Mouse (Mus musculus) gastrocnemius, postnatal 36 days (tissue): ENCODE measurements at regions not wholly inside any gene's neighbourhood (a gene's known extent, or its start where the extent isn't known, plus 50 kb on each side); places are given as distances from the start of the nearest gene placed in this dataset.
A peak's percentile ranks its signal among the peaks of the same experiment; 100 is the strongest.

Experiments
- DNase-seq, 2 experiments: peaks; one replicate each; pipeline ENCODE4 v3.0.0; 2022
- intact Hi-C: fragments of 180-260 bp; cut with DNase I; formaldehyde crosslinking; loops from one replicate; pipeline ENCODE4 v1.15.1; 2025

DNA sequence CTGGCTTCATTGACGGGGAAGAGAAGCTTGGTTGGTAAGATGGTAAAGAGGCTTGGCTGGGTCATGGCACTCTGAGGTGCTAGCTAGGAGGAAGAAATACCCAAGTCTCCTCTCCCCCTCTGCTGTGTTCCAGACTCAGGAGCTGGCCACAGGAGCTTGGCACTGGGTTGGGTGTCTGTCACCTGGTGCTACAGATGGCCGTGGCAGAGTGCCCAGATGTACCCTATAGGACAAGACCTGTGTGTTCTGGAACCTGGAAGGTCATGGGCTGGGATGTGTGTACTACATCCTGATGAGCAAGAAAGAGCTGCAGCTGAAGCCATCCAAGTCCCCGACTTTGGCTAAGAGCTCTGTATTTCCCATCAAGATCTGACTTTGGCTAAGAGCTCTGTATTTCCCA is 72.4 kb downstream of the Nupl2 start:
- DNase-seq, result no peak
- intact Hi-C loops, result no loop called here

DNA sequence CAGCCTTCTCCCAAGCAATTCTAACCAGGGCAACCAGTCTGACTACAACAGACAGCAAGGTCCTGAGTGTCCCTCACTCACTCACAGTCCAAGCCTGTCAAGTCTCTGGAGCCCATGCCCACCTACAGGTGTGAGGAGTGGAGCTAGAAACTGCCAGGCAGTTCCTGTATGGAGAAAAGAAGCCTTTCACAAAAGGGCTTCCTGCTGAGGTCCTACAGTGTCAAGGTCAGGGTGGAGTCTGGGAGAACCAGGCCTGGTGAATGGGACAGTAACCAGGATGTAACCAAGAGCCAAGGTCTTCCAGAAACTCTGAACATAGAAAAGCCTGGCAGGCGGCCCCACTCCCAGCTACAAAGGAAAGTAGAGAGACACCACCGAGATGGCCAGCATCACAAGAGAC is 74.2 kb downstream of the Nupl2 start:
- intact Hi-C loops, result no loop called here
- DNase-seq, result no peak

DNA sequence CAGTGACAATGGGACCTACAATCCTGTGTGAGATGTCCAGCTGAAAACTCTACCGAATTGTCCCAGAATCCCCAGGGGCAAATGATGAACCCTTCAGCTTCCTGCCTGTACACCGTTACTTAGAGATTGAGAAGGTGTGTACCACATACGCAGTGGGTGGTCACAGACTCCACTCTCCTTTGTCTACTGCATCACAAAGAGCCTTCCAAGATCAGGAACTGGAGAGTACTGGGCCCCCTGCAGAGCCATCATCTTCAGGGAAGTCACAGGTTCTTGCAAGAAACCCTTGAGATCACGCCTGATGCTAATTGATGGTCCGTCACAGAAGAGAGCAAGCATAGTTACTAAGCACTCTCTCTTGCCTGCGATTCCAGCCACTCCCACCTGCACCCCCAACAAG is 79.4 kb downstream of the Nupl2 start:
- DNase-seq, result no peak
- intact Hi-C loops, result no loop called here

DNA sequence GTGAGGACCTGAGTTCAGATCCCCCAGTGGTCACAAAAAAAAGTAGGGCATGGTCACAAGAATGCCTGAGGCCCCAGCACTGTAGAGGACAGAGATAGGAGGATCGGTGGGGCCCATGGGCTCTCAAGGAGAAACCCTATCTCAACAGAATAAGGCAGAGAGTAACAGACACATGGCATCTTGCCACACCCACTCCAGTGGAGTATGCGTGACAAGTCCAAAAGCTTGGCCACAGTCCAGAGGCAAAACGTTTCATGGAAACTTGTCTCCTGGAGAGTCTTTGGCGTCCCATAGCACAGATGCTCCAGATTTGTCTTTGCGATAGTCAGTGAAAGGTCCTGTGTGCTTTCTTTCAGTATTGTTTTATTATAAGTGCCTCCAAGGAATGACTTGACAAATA is 90.7 kb downstream of the Nupl2 start:
- intact Hi-C loops, result no loop called here
- no peak for DNase-seq

DNA sequence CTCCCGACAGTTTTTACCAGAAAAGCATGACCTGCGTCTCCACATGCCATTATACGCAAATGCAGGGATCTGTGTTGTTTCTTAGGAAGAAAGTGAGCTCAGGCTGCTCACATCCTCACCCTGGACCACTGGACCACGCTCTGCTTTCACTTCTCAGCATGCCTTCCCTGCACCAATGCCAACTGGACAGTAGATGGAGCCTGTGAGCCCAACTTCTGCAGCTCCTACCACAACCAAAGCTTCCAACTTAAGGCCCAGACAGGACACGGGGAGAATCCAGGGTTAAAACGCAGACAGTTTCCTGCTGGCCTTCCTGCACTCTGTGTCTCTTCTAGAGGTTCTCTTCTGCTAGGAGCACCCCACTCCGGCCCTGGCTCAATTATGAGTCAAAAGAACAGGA is 90.3 kb downstream of the Kcnh2 start:
- intact Hi-C loops, result loop anchor here (2.0 kb wide), 1 partner anchor 100 kb away; no protein-coding TSS in a partner anchor
- peak; percentile 44 to 51 for DNase-seq

DNA sequence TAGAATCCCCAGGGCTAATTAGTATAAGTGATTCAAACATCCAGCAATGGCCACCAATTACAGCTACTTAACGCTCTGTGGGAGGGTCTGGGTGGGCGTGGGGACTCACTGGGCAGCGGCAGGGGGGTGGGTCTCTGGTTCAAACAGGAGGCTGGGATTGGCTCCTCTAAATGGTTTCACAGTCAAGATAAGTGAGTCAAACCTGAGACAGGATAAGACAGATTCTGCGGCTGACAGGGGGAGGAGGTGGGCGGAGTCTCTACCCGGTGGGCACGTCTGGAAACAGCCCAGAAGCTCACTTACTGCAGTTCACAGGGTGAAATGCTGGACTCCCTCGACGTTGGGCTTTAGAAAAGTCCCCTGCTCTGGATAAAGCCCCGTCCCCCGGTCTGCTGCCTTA is 89.3 kb downstream of the Kcnh2 start:
- intact Hi-C loops, result no loop called here
- no peak for DNase-seq

DNA sequence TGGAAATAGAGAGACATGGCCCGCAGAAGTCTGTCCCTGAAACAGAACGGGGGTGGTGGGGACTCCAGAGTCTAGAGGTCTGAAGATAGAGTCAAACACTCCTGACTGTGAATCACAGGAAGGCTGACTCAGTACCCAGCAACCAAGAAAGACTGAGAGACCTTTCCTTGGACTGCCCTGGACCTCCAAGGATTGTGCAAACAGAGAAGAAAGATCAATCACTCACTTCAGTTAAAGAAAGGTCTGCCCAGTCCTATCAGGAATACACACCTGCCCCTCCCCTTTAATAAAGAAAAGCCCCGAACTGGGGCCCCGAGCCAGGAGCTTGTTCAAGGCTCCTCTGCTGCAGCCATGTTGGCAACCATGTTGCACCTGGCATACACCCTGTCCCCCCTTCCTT is 87.3 kb downstream of the Kcnh2 start:
- no peak for DNase-seq
- intact Hi-C loops, result no loop called here

DNA sequence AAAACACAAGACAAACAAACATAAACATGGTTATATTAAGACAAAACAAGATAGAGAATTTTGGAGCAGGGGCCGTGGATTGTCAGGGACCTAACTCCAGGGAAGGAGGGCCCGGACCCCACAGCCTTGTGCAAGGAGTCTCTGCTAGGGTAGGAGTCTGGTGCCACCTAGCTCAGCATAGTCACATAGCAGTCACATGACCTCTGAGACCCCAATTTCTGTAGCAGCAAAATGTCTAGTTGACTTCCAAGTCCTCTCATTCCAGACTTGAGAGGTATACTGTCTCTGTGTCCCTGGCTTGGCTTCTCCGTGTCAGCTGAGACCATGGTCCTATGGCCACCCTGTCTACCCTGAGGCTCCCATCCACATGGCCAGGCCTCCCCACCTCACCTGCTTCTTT is 86.0 kb downstream of the Kcnh2 start:
- intact Hi-C loops, result no loop called here
- no peak for DNase-seq

DNA sequence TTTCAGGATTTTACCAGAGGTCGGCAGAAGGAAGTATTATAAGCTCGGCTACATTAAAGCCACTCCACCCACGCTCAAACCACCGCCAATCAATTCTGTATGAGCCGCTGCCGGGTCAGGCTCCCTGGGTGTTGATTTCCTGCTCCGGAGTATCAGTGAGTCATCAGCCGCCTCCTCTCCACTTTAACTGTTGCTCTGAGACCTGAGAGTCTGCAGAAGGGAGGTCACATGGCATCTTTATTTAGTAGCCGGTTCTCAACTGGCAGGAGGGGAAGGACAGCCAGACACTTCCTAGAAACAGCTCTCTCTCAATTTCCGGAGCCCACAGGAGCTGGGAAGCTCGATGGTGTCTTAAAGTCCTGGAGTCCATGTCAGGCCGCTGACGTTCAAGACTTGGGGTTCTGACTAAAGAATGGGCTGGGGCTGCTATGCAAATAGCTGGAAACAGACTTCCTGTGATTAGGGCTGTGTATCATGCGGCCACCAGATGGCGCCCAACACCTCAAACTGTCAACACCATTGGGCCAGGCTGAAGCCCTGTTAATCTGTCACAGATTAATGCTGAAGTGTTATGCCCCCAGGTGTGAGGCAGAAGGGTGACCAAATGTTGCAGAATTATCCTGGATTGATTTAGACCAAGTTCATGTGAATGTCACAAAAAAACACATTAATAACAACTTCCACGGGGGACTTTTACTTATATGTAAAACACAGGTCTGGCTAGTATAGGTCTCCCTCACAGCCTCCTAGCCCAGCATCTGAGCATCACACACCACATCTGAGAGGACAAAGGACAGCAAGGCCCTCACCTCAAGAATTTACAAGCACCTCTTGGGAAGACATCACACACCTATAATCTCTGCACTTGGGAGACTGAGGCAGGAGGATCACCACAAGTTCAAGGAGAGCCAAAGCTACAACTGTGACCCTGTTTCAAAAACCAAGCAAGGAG is 84.8 kb downstream of the Kcnh2 start:
- intact Hi-C loops, result loop anchor here (2.0 kb wide), 1 partner anchor 36 kb away; no protein-coding TSS in a partner anchor
- DNase-seq, result peak; percentile 76 to 77
